Mouse (Mus musculus): ENCODE results near the gene Rras. TPM values are rescaled to one million over a fixed set of nuclear protein-coding genes. Genes with fewer than 3 reads are reported as not detected.
A peak's percentile ranks its signal among the peaks of the same experiment; 100 is the strongest.
"Not testable (repeated sequence)": the region's sequence is repeated elsewhere in the genome, so short reads cannot be mapped to it uniquely, and the experiment has no call there.

The Rras gene
- polyA plus RNA-seq, 1 experiment from 2014 or later: 81.5 TPM

DNA sequence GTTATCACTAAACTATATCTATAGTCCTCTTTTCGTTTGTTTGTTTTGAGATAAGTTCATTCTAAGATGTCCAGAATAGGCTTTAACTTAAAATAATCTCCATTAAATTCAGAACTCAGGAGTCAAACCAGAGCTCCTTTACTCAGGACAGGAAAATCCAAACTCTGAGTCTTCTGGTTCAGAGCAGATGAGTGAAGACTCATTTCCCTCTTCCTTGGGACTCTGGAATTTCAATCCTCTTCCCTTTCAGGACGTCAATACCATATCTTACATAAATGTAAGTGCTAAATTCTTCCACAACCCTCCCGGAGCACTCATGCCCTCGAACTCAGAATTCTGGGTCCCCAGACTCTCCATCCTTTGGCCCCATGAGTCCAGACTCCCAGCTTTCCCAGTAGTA, 1.0 kb upstream of the Rras start:
- 0% methylated on average over 4 of the region's 4 CpGs for WGBS
- Histone ChIP-seq H3K4me3 (ENCODE audit: low read depth, low read length) (peak overlapping the region; percentile 92), H3K27ac (replicated peaks) (peak overlapping the region; percentile 95), H3K4me1 (replicated peaks; ENCODE audit: control insufficient read depth, insufficient read depth) (no peaks in the 10 kb centered on the region), H3K9ac (ENCODE audit: low read length) (peak overlapping the region; percentile 58), H3K4me2 (replicated peaks; ENCODE audit: low read depth) (peak overlapping the region; percentile 75), H3K9me3 (ENCODE audit: control insufficient read depth, low read length) (no peaks in the 10 kb centered on the region), H3K27me3 (ENCODE audit: control insufficient read depth, insufficient read depth, low read length) (no peaks in the 10 kb centered on the region), H3K36me3 (ENCODE audit: control insufficient read depth, insufficient read depth, low read length) (peaks cover 7% of the 10 kb centered on the region; the same call in 1 of the 2 replicates)
- TF ChIP-seq CTCF (IDR thresholded peaks at IDR 0.05; ENCODE audit: low read depth) (no peak), EP300 (optimal IDR thresholded peaks at IDR 0.05) (no peak)
- DNase-seq (ENCODE audit: low spot score): no peak
- no peak for ATAC-seq (ENCODE audit: low FRiP score, low TSS enrichment)

DNA sequence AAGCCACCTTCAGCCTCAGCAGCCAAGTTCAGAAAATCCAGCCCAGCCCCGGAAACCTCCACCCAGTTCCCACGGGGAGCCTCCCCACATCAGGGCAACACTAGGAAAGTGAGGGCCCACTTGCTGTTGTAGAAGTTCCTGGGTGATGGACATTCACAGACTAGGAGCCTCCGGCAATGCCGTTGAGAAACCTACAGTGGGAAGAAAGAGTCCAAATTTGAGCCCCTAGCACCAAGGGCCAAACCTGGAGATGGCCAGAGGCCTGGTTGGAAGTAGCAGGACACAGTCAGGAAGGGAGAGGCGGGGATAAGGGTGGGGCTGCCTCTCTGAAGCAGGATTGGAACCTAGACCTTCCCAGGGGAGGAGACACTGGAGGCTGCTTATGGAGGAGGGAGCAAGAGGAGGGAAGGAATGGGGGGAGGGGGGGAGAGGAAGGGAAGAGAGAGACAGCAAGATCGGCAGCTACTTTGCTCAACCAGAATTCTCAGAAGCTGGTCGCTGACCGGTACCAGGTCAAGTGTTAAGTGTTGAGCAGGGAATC, 1.3 kb downstream of the Rras start:
- no peaks in the 10 kb centered on the region for H3K36me3 ChIP-seq (ENCODE audit: control insufficient read depth, insufficient read depth, low read length)
- no peaks in the 10 kb centered on the region for H3K27me3 ChIP-seq (ENCODE audit: control insufficient read depth, insufficient read depth, low read length)
- no peaks in the 10 kb centered on the region for H3K9me3 ChIP-seq (ENCODE audit: control insufficient read depth, low read length)
- H3K4me2 ChIP-seq (replicated peaks; ENCODE audit: low read depth): peak overlapping the region; percentile 75
- DNase-seq (ENCODE audit: low spot score) (peak; percentile 52), ATAC-seq (ENCODE audit: low FRiP score, low TSS enrichment) (no peak)
- no peaks in the 10 kb centered on the region for H3K4me1 ChIP-seq (replicated peaks; ENCODE audit: control insufficient read depth, insufficient read depth)
- no peak for TF ChIP-seq EP300 (optimal IDR thresholded peaks at IDR 0.05)
- H3K27ac ChIP-seq (replicated peaks): peak overlapping the region; percentile 95
- H3K9ac ChIP-seq (ENCODE audit: low read length): peak overlapping the region; percentile 88
- H3K4me3 ChIP-seq (ENCODE audit: low read depth, low read length): peak overlapping the region; percentile 92
- WGBS: 22% methylated on average over 8 of the region's 8 CpGs

DNA sequence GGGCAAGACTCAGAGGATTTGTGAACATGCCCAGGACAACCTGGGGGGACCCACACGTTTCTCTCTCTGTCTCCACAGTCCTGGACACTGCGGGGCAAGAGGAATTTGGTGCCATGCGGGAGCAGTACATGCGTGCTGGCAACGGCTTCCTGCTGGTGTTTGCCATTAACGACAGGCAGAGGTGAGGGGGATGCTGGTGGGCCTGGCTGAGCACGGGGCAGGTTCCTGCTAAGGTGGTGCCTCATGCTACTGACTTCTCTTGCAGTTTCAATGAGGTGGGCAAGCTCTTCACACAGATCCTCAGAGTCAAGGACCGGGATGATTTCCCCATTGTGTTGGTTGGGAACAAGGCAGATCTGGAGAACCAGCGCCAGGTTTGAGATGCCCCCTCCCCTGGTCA, 2.5 kb downstream of the Rras start:
- Histone ChIP-seq H3K4me3 (ENCODE audit: low read depth, low read length) (no peak overlapping the region), H3K27me3 (ENCODE audit: control insufficient read depth, insufficient read depth, low read length) (no peaks in the 10 kb centered on the region), H3K9me3 (ENCODE audit: control insufficient read depth, low read length) (no peaks in the 10 kb centered on the region), H3K4me1 (replicated peaks; ENCODE audit: control insufficient read depth, insufficient read depth) (no peaks in the 10 kb centered on the region), H3K27ac (replicated peaks) (no peak overlapping the region), H3K36me3 (ENCODE audit: control insufficient read depth, insufficient read depth, low read length) (no peaks in the 10 kb centered on the region), H3K9ac (ENCODE audit: low read length) (0 out of 2 replicates have a peak overlapping the region, but pooled peaks have one; percentile 23), H3K4me2 (replicated peaks; ENCODE audit: low read depth) (no peak overlapping the region)
- WGBS: 76% methylated on average over 9 of the region's 9 CpGs
- ATAC-seq (ENCODE audit: low FRiP score, low TSS enrichment) (no peak), DNase-seq (ENCODE audit: low spot score) (peak; percentile 13)
- TF ChIP-seq CTCF (IDR thresholded peaks at IDR 0.05; ENCODE audit: low read depth): no peak
- TF ChIP-seq EP300 (optimal IDR thresholded peaks at IDR 0.05): no peak

DNA sequence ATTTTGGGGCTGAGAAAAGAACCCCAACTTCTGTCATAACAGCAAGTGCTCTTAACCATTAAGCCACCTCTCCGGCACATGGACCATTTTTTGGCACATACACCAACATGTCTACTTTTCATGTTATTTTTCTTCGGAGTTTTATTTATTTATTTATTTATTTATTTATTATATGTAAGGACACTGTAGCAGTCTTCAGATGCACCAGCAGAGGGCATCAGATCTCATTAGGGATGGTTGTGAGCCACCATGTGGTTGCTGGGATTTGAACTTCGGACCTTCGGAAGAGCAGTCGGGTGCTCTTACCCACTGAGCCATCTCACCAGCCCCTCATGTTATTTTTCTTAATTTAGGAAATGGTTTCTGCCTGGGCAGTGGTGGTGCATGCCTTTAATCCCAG, 6.0 kb downstream of the Rras start:
- TF ChIP-seq CTCF (IDR thresholded peaks at IDR 0.05; ENCODE audit: low read depth): peak; percentile 61
- not testable (repeated sequence) for H3K27me3 ChIP-seq (ENCODE audit: control insufficient read depth, insufficient read depth, low read length); H3K36me3 ChIP-seq (ENCODE audit: control insufficient read depth, insufficient read depth, low read length); H3K9ac ChIP-seq (ENCODE audit: low read length); H3K4me2 ChIP-seq (replicated peaks; ENCODE audit: low read depth); H3K27ac ChIP-seq (replicated peaks); H3K9me3 ChIP-seq (ENCODE audit: control insufficient read depth, low read length); H3K4me3 ChIP-seq (ENCODE audit: low read depth, low read length); ATAC-seq (ENCODE audit: low FRiP score, low TSS enrichment); H3K4me1 ChIP-seq (replicated peaks; ENCODE audit: control insufficient read depth, insufficient read depth)
- DNase-seq (ENCODE audit: low spot score): peak; percentile 13
- 81% methylated on average over 5 of the region's 5 CpGs for WGBS

DNA sequence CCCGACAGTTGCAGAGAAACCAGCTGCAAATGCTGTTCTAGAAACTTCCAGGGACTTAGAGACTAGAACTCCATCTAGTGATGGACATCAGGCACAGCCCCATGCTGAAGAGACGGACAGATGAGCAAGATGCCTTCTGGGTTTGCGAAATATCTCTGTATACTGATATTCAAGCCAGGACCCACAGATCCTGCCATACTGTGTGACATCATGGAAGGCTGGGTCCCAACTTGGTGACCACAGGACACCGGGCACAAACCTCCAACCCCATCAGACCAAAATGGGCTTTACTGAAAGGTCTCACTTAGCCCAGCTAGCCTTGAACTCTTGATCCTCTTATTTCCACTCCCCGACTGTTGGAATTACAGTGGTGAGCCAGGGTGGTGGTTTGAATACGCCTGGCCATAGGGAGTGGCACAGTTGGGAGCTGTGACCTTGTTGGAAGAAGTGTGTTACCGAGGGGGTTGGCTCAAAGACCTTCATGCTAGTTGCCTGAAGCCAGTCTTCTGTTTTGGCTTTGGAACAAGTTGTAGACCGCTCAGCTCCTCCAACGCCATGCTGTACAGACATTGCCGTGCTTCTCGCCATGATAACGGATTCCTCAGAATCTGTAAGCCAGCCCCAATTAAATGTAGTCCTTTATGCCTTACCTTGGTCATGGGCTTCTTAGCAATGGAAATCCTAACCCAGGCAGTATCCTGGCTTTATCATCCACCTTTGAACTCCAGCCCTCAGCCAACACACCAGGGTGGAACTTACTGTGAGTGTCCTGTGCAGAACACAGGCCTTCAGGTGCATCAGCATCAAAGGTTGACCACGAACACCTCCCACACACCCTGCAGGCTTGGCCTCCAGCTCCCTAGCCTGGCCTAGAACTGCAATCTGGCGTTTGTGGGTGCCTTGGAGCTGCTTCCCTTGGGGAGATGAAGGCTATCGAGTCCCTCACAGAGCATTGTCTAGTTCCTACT, 6.8 kb downstream of the Rras start:
- H3K4me1 ChIP-seq (replicated peaks; ENCODE audit: control insufficient read depth, insufficient read depth): no peaks in the 10 kb centered on the region
- peak; percentile 13 for DNase-seq (ENCODE audit: low spot score)
- WGBS: 77% methylated on average over 15 of the region's 15 CpGs
- H3K4me2 ChIP-seq (replicated peaks; ENCODE audit: low read depth): no peak overlapping the region
- H3K27ac ChIP-seq (replicated peaks): peak overlapping the region; percentile 63; the same call in 1 of the 2 replicates
- H3K9ac ChIP-seq (ENCODE audit: low read length): no peak overlapping the region
- H3K27me3 ChIP-seq (ENCODE audit: control insufficient read depth, insufficient read depth, low read length): no peaks in the 10 kb centered on the region
- H3K9me3 ChIP-seq (ENCODE audit: control insufficient read depth, low read length): no peaks in the 10 kb centered on the region
- ATAC-seq (ENCODE audit: low FRiP score, low TSS enrichment): no peak
- no peak overlapping the region for H3K4me3 ChIP-seq (ENCODE audit: low read depth, low read length)
- H3K36me3 ChIP-seq (ENCODE audit: control insufficient read depth, insufficient read depth, low read length): peaks cover 14% of the 10 kb centered on the region
- TF ChIP-seq CTCF (IDR thresholded peaks at IDR 0.05; ENCODE audit: low read depth) (0 out of 2 replicates have a peak, but pooled peaks have one; percentile 10), EP300 (optimal IDR thresholded peaks at IDR 0.05) (no peak)
